Mouse (Mus musculus) lung, embryonic 15.5 days (tissue): ENCODE measurements around the gene Notch3. TPM values are rescaled to one million over a fixed set of nuclear protein-coding genes. Genes with fewer than 3 reads are reported as not detected.
"Not testable (repeated sequence)": the region's sequence is repeated elsewhere in the genome, so short reads cannot be mapped to it uniquely, and the experiment has no call there.

Source experiments
- ATAC-seq: fragments of 200-750 bp; cut with Nextera tagmentation; 2 replicates; pipeline ENCODE4 v1.8.0; 2017; ENCODE audit warnings: moderate number of reproducible peaks, borderline replicate concordance; ENCODE audit not compliant: low FRiP score, low TSS enrichment; ENCODE audit errors: extremely low read depth
- H3K27ac ChIP-seq: fragments of 300-500 bp; sonication (generic); 2 replicates; pipeline ENCODE4 v1.5.1; 2015; ENCODE audit warnings: moderate library complexity, mild to moderate bottlenecking, inconsistent platforms
- H3K27me3 ChIP-seq: fragments of 300-500 bp; sonication (generic); 2 replicates; pipeline ENCODE4 v1.6.1; 2015; ENCODE audit warnings: inconsistent platforms
- H3K36me3 ChIP-seq: fragments of 300-500 bp; sonication (generic); 2 replicates; pipeline ENCODE4 v1.6.1; 2015; ENCODE audit warnings: inconsistent platforms
- H3K4me1 ChIP-seq: fragments of 300-500 bp; sonication (generic); 2 replicates; pipeline ENCODE4 v1.6.1; 2015; ENCODE audit warnings: inconsistent platforms
- H3K4me2 ChIP-seq: fragments of 300-500 bp; sonication (generic); 2 replicates; pipeline ENCODE4 v1.6.1; 2015; ENCODE audit warnings: inconsistent platforms, mild to moderate bottlenecking, moderate library complexity
- H3K4me3 ChIP-seq: fragments of 300-500 bp; sonication (generic); 2 replicates; pipeline ENCODE4 v1.5.1; 2015; ENCODE audit warnings: mild to moderate bottlenecking, inconsistent platforms
- H3K9ac ChIP-seq: fragments of 300-500 bp; sonication (generic); 2 replicates; pipeline ENCODE4 v1.6.1; 2015; ENCODE audit warnings: inconsistent platforms
- H3K9me3 ChIP-seq: fragments of 300-500 bp; sonication (generic); 2 replicates; pipeline ENCODE4 v1.6.1; 2016; ENCODE audit warnings: inconsistent platforms
- WGBS: fragments of 180-500 bp; shearing (Covaris S2); methylation state at CpG from one replicate; pipeline ENCODE4 v1.1.7; 2015; 5-methylcytosine and 5-hydroxymethylcytosine counted together
- polyA plus RNA-seq: library from polyadenylated mRNA; unstranded; fragments of >200 nt; fragmentation: Nextera tagmentation; extraction: Ambion mirVana; gene quantifications from 2 replicates; pipeline ENCODE4 v1.2.1, GENCODE M21; 2015

Notch3 gene
- polyA plus RNA-seq, 1 experiment from 2014 or later: 19.8 TPM

DNA sequence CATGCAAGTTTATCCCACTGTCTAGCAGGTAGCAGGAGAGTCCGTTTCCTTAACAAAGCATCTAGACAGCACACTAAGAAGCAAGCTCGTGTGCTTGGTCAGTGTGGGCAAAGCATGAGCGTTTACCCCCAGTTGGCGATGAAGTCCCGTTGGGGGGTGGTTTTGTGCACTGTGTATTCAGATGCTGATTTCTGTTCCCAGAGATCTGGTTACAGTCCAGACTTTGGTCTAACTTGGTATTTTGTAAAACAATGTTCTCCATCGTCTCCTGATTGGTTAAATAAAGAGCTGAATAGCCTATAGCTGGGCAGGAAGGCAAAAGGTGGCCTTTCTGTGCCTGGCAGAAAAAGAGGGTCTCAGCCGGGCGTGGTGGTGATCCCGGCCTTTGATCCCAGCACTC is 36.1 kb downstream of the Notch3 start:
- WGBS: 91% methylated on average over 9 of the region's 9 CpGs
- peaks cover 59% of the 10 kb centered on the region for H3K36me3 ChIP-seq
- no peaks in the 10 kb centered on the region for H3K27me3 ChIP-seq

DNA sequence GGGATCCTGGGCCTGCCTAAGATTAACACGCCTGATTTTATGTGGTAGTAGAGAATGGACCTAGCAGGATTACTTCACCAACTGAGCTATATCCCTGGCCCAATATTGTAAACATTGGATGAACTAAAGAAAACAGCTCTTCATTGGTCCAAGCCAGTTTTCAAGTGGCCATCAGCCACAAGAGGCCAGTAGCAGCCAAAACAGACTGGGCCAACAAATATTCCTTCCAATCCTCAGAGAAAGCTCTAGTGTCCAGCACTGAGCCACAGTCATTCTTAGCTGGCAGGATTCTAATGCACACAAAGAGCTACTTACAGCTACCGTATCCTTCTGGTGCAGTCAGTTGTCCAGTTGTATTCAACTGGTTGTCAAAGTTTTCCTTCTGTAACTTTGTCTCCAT is 39.5 kb downstream of the Notch3 start:
- 88% methylated on average over 2 of the region's 2 CpGs for WGBS
- Histone ChIP-seq H3K9ac (no peak overlapping the region), H3K9me3 (no peaks in the 10 kb centered on the region), H3K4me3 (no peak overlapping the region), H3K36me3 (peaks cover 48% of the 10 kb centered on the region), H3K27ac (no peak overlapping the region), H3K27me3 (no peaks in the 10 kb centered on the region), H3K4me2 (no peak overlapping the region), H3K4me1 (no peaks in the 10 kb centered on the region)
- ATAC-seq: no peak

More for the DNA sequence above, 36.1 kb downstream of the Notch3 start:
- Histone ChIP-seq H3K4me3 (no peak overlapping the region), H3K9me3 (no peaks in the 10 kb centered on the region), H3K4me1 (no peaks in the 10 kb centered on the region), H3K4me2 (no peak overlapping the region), H3K9ac (no peak overlapping the region), H3K27ac (no peak overlapping the region)
- ATAC-seq: no peak

DNA sequence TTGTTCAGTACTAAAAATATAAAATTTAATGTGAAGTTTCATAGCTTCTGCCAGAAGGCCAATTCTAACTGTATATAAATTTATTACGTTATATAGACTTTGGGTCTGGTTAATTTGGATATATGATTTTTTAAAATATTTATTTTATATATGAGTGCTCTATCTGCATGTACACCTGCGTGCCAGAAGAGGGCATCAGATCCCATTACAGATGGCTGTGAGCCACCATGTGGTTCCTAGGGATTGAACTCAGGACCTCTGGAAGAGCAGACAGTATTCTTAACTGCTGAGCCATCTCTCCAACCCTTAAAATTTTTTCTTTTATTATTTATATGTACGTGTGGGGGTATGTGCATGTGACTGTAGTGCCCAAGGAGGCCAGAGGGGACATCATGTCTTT is 41.2 kb downstream of the Notch3 start:
- no peak overlapping the region for H3K9ac ChIP-seq
- H3K4me1 ChIP-seq: no peaks in the 10 kb centered on the region
- H3K27me3 ChIP-seq: no peaks in the 10 kb centered on the region
- no peaks in the 10 kb centered on the region for H3K9me3 ChIP-seq
- H3K4me2 ChIP-seq: no peak overlapping the region
- peaks cover 53% of the 10 kb centered on the region for H3K36me3 ChIP-seq
- no peak overlapping the region for H3K27ac ChIP-seq
- H3K4me3 ChIP-seq: no peak overlapping the region
- 83% methylated on average over 3 of the region's 3 CpGs for WGBS
- ATAC-seq: no peak

DNA sequence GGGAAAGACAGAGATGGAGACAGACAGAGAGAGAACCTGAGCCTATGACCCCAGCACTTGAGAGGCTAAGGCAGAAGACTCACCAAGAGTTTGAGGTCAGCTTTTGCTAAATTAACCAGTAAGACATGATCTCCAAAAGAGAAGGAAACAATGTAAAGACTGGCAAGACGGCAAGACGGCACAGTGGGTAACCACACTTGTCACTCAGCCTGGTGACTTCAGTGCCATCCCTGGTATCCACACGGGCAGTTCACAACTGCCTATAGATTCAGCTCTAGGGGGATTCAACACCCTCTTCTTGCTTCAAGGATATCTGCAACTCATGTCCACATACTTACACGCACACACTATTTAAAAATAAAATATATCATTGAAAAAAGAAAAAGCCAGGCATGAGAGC is 43.1 kb downstream of the Notch3 start:
- 86% methylated on average over 4 of the region's 4 CpGs for WGBS
- Histone ChIP-seq H3K27me3 (no peaks in the 10 kb centered on the region), H3K4me2 (no peak overlapping the region), H3K4me3 (no peak overlapping the region), H3K9me3 (no peaks in the 10 kb centered on the region), H3K9ac (no peak overlapping the region), H3K4me1 (peaks cover 12% of the 10 kb centered on the region), H3K27ac (no peak overlapping the region), H3K36me3 (peaks cover 40% of the 10 kb centered on the region)
- no peak for ATAC-seq

DNA sequence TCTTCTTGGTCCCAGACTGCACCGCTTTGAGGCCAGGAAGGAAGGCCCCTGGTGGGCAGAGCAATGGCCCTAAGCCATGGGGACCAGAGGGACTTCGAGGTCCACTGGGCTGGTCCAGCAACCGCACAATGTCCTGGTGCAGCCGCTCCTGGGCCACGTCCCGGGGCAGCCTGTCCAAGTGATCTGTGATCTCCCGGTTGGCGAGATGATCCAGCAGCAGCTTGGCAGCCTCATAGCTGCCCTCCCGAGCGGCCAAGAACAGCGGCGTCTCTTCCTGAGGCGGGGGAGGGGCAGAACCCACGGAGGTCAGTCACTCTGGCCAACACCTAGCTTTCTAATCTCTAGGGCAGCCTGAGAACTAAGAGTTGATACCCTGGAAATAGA is 44.1 kb downstream of the Notch3 start:
- peaks cover 40% of the 10 kb centered on the region for H3K36me3 ChIP-seq

DNA sequence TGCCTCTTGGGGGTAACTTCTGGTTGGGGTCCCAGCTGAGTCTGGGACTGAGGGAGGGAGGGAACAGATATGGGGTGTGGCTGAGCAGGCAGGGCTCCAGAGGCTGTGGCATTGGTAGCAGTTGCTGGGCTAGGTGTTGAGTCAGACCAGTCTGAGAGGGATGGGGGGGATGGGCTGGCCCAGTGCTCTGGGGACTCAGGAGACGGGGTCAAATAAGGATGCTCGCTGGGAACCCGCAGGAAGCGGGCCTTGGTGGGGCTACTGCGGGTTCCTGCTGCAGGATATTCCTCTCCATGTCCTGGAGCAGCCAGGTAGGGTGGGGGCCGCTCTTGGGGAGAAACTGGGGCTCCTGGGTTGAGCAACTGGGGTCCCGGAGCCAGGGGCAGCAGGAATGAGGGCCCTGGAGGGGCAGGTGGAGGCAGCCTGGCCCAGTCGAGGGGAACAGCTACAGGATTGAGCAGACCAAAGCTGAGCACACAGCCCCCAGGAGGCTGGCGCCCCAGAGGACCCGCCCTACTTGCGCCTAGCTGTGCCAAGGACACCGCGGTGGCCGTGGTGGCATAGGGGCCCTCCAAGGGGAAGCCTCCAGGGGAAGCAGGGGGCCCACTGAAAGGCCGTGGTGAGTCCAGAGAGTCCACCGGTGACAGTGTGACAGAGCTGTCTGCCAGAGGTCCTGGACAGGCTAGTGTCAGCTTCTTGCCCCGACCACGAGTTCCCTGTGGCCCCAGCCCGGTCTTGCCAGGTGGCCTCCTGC is 44.6 kb downstream of the Notch3 start:
- H3K27me3 ChIP-seq: no peaks in the 10 kb centered on the region
- WGBS: 77% methylated on average over 19 of the region's 19 CpGs
- H3K9me3 ChIP-seq: no peaks in the 10 kb centered on the region
- H3K36me3 ChIP-seq: peaks cover 36% of the 10 kb centered on the region
- no peak overlapping the region for H3K9ac ChIP-seq
- ATAC-seq: 0 out of 2 replicates have a peak, but pooled peaks have one; percentile 8
- no peak overlapping the region for H3K4me2 ChIP-seq
- peaks cover 27% of the 10 kb centered on the region for H3K4me1 ChIP-seq
- H3K27ac ChIP-seq: no peak overlapping the region
- no peak overlapping the region for H3K4me3 ChIP-seq

More for the DNA sequence above, 44.1 kb downstream of the Notch3 start:
- WGBS: 70% methylated on average over 14 of the region's 14 CpGs
- no peak overlapping the region for H3K9ac ChIP-seq
- H3K27ac ChIP-seq: no peak overlapping the region
- H3K4me2 ChIP-seq: no peak overlapping the region
- H3K4me3 ChIP-seq: no peak overlapping the region
- H3K27me3 ChIP-seq: no peaks in the 10 kb centered on the region
- no peak for ATAC-seq
- peaks cover 21% of the 10 kb centered on the region for H3K4me1 ChIP-seq
- H3K9me3 ChIP-seq: no peaks in the 10 kb centered on the region

DNA sequence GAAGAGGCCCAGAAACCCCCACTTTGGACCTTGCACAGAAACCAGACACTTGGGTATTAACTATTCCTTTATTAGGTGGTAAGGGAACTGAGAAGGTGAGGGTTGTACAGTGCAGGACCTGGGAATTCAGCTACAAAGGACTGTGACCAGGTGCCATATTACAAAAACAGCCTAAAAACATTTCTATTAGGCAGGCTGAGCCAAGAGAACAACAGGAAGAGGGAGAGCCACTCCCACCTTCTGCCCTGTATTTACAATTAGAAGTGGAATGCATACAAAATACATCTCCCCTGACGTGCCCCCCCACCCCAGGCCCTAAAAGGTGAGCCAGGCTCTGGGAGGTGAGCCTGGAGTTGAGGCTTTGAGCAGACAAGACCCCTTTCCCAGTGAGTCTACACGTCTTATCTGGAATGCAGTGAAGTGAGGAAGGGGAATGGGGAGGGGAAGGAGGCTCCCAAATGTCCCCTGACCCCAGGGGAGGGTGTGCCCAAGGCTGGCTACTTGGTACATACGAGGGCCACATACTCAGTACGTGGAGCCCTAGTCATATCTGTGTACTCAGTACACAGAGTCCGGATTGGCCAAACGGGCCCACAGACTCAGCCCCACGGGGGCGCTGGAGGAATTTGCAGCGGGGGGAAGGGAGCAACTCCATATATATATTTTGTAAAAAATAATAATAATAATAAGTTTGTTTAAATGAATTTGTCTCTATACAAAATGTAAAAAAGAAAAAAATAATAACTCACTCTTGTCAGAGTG is 45.7 kb downstream of the Notch3 start:
- Histone ChIP-seq H3K27ac (no peak overlapping the region), H3K4me3 (no peak overlapping the region), H3K9me3 (no peaks in the 10 kb centered on the region), H3K36me3 (peaks cover 27% of the 10 kb centered on the region; the same call in 1 of the 2 replicates), H3K9ac (no peak overlapping the region), H3K4me2 (no peak overlapping the region), H3K27me3 (no peaks in the 10 kb centered on the region), H3K4me1 (peaks cover 35% of the 10 kb centered on the region)
- 58% methylated on average over 9 of the region's 9 CpGs for WGBS
- ATAC-seq: no peak

DNA sequence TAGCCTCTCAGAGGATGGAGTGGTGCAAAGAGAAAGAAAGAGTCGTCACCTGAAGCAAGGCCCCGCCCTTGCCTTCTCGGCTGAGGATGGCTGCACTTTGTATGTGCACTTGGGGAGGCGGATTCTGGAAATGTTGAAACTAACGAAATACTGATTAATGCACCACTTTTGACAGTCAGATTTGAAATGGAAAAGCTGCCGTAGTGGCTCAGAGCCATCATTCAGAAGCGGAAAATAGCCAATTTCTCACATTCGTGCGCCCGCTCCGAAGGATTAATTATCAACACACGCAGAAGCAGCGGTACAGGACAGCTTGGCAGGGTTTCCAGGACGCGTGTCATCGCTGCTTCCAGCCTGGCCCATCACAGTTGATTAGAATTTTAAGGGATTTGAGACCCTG is 47.5 kb downstream of the Notch3 start:
- Histone ChIP-seq H3K4me2 (no peak overlapping the region), H3K9ac (no peak overlapping the region), H3K27me3 (peaks cover 4% of the 10 kb centered on the region), H3K4me3 (no peak overlapping the region), H3K36me3 (peaks cover 24% of the 10 kb centered on the region; the same call in 1 of the 2 replicates), H3K27ac (peak overlapping the region; percentile 25; the same call in 1 of the 2 replicates), H3K4me1 (peaks cover 38% of the 10 kb centered on the region), H3K9me3 (no peaks in the 10 kb centered on the region)
- no peak for ATAC-seq
- 47% methylated on average over 16 of the region's 16 CpGs for WGBS

DNA sequence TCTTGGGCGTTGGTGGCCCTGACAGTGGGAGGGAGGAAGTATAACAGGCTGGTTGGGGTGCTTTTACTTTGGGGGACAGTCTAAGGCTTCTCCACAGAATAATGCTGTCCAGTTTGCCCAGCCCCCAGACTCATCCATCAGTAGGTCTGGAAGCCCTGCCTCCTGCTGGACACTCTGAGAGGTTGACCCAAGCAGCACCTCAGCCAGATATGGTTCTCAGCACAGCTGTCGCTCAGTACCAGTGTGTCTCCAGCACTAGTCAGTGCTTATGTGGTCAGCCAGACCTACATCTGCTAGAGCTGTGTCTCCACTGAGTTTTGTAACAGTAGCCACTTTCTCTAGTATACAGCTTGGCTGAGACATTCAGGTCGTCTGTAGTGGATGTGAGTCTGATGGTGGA is 48.2 kb downstream of the Notch3 start:
- H3K4me3 ChIP-seq: no peak overlapping the region
- no peak for ATAC-seq
- H3K4me2 ChIP-seq: peak overlapping the region; percentile 24; the same call in 1 of the 2 replicates

DNA sequence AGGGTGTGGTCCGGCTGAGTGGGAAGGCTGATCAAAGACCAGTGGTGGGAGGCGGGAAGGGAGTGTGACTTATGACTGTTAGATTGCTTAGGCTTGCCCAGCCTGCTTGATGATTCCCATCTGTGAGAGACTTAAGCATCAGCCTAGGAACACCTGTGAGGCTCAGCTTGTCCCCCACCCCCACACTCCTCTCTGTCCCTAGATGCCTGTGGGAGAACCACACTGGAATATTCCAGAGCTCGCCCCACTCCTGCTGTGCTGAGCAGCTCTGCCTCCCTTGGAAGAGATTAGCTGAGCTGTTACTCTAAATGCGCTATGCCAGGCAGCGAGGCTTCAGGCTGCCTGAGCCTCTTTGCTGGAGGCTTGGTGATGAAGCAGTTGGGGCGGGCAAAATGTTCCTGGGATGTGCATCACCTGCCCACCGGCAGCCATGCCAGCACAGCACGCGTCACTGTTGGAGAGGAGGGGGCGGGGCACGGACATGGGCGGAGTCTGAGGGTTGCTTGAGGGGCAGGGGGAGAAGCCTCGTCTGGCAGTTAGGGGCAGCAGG is 48.7 kb downstream of the Notch3 start:
- H3K4me2 ChIP-seq: peak overlapping the region; percentile 24
- H3K27ac ChIP-seq, H3K9me3 ChIP-seq, H3K4me3 ChIP-seq, H3K9ac ChIP-seq: not testable (repeated sequence)
- 2% methylated on average over 11 of the region's 13 CpGs for WGBS
- peaks cover 16% of the 10 kb centered on the region for H3K27me3 ChIP-seq
- peaks cover 16% of the 10 kb centered on the region; the same call in 1 of the 2 replicates for H3K36me3 ChIP-seq
- 0 out of 2 replicates have a peak, but pooled peaks have one; percentile 3 for ATAC-seq
- peaks cover 50% of the 10 kb centered on the region for H3K4me1 ChIP-seq

More for the DNA sequence above, 48.2 kb downstream of the Notch3 start:
- Histone ChIP-seq H3K9ac (no peak overlapping the region), H3K27ac (no peak overlapping the region), H3K9me3 (no peaks in the 10 kb centered on the region), H3K36me3 (peaks cover 17% of the 10 kb centered on the region; the same call in 1 of the 2 replicates), H3K4me1 (peaks cover 45% of the 10 kb centered on the region), H3K27me3 (peaks cover 11% of the 10 kb centered on the region)
- 16% methylated on average over 3 of the region's 3 CpGs for WGBS

DNA sequence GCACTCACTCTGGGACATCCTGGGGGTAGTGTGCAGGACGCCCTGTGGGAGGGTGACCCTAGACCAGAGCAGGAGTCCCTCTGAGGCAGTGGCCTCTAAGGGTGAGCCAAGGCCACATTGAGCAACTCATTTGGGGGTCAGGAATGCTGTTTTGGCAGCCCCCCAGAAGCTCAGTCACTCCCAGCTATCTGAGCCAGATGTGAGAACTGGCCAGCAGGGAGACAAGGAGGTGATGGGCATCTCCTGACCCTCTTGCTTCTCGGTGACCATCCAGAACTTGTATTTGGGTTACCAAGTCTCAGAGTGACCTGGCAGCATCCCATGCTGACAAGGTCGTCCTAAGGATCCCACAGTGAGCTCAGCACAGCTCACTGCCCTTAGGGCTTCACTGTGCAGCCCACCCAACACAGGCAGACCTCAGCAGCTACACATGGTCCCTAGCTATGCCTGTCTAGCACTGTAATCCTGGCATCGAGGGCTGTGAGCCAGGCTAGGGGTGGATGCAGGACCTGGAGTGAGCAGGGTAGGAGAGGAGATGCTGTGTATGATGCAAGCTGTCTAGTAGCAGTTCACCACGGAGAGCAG is 49.3 kb downstream of the Notch3 start:
- Histone ChIP-seq H3K4me3 (no peak overlapping the region), H3K36me3 (peaks cover 14% of the 10 kb centered on the region; the same call in 1 of the 2 replicates), H3K27ac (no peak overlapping the region; the same call in 1 of the 2 replicates), H3K9ac (no peak overlapping the region), H3K4me1 (peaks cover 50% of the 10 kb centered on the region), H3K4me2 (no peak overlapping the region), H3K9me3 (no peaks in the 10 kb centered on the region), H3K27me3 (peaks cover 18% of the 10 kb centered on the region)
- peak; percentile 33; the same call in 1 of the 2 replicates for ATAC-seq
- 28% methylated on average over 5 of the region's 5 CpGs for WGBS
